ENCODE assay signal across 8 mouse cellular contexts in the genomic region with DNA sequence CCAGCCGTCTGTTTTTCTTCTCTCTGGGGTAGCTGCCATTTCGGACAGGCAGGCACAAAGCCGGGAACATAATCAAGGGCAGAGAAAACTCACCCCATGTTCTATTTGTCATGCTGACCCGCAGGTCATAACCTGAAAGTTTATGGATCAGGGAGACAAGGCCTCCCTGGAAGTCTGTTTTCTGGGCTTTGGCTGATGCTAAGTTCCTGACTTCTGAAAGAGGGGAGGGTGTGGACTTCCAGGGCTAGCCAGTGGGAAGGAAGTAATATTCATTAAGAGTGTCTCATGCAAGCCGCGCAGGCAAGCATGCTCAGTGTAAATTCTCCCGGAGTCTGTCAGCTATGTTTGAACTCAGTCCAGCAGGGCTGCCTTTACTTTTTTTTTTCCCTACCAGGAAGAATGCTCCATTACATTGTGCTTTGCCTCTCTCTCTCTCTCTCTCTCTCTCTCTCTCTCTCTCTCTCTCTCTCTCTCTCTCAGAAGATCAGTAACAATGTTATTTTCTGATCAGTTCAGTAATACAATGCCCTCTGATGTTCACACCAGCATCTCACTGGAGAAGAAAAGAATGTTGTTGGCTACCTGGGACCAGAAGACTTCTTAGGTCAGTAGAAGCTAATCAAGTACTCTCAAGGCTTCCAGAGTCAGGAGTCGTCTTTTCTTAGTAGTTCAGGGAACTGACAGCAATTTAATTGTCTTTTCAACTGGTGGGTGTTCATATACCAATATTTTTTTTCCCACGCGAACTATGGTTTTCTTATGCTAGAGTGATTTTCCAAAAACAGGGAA.
A peak's percentile ranks its signal among the peaks of the same experiment; 100 is the strongest.
DNase-seq lines count a peak whose midpoint lies in the region; ATAC-seq and TF ChIP-seq lines count a peak whose summit lies in the region.

No protein-coding gene starts in this region.

- H3K27me3 ChIP-seq in forebrain, postnatal 0 days (ENCODE audit: insufficient read depth, low read length): no peaks in the 10 kb centered on the region
- H3K27me3 ChIP-seq in hindbrain, embryonic 11.5 days (ENCODE audit: control insufficient read depth, insufficient read depth, low read length): no peaks in the 10 kb centered on the region
- no peaks in the 10 kb centered on the region for H3K27me3 ChIP-seq in limb, embryonic 15.5 days
- H3K27me3 ChIP-seq in neural tube, embryonic 13.5 days: no peaks in the 10 kb centered on the region

- peak overlapping the region; percentile 21 for H3K4me2 ChIP-seq in forebrain, postnatal 0 days (ENCODE audit: low read depth)
- H3K4me2 ChIP-seq in hindbrain, embryonic 11.5 days (replicated peaks; ENCODE audit: low read depth, low read length): peak overlapping the region; percentile 35
- peak overlapping the region; percentile 19; the same call in 1 of the 2 replicates for H3K4me2 ChIP-seq in limb, embryonic 15.5 days
- H3K4me2 ChIP-seq in neural tube, embryonic 13.5 days: peak overlapping the region; percentile 54

- no peak overlapping the region for H3K4me3 ChIP-seq in forebrain, postnatal 0 days (ENCODE audit: low read depth, low read length)
- peak overlapping the region; percentile 9; the same call in 1 of the 2 replicates for H3K4me3 ChIP-seq in hindbrain, embryonic 11.5 days (ENCODE audit: low read depth, low read length)
- 0 out of 2 replicates have a peak overlapping the region, but pooled peaks have one; percentile 9 for H3K4me3 ChIP-seq in limb, embryonic 15.5 days
- H3K4me3 ChIP-seq in neural tube, embryonic 13.5 days: peak overlapping the region; percentile 34

- peak; percentile 17 to 53 for DNase-seq in left cerebral cortex, postnatal 10 days (ENCODE audit: extremely low spot score in 1 of 2, low spot score in 2 of 2)
- no peak for DNase-seq in left cerebral cortex, adult 8-10 months (ENCODE audit: low spot score in 2 of 2)
- peak; percentile 63 for DNase-seq in forebrain, postnatal 0 days
- DNase-seq in hindbrain, embryonic 11.5 days (ENCODE audit: low spot score): peak; percentile 62
- DNase-seq in T-cell, adult 2 months (ENCODE audit: low spot score): no peak
- DNase-seq in cerebellum, adult 18-20 months: no peak

- intact Hi-C loops in left cerebral cortex, postnatal 10 days (cut with DNase I): no loop called here

- H3K4me1 ChIP-seq in forebrain, postnatal 0 days (ENCODE audit: insufficient read depth): peaks cover 21% of the 10 kb centered on the region; the same call in 1 of the 2 replicates
- H3K4me1 ChIP-seq in hindbrain, embryonic 11.5 days (replicated peaks; ENCODE audit: control insufficient read depth, insufficient read depth, low read length): peaks cover 9% of the 10 kb centered on the region
- peaks cover 18% of the 10 kb centered on the region for H3K4me1 ChIP-seq in limb, embryonic 15.5 days
- peaks cover 47% of the 10 kb centered on the region for H3K4me1 ChIP-seq in neural tube, embryonic 13.5 days (replicated peaks)

- H3K9me3 ChIP-seq in forebrain, postnatal 0 days (ENCODE audit: low read length): no peaks in the 10 kb centered on the region
- H3K9me3 ChIP-seq in hindbrain, embryonic 11.5 days (ENCODE audit: control insufficient read depth, low read length): no peaks in the 10 kb centered on the region
- H3K9me3 ChIP-seq in limb, embryonic 15.5 days: no peaks in the 10 kb centered on the region
- H3K9me3 ChIP-seq in neural tube, embryonic 13.5 days: no peaks in the 10 kb centered on the region

- no peaks in the 10 kb centered on the region for H3K36me3 ChIP-seq in forebrain, postnatal 0 days (ENCODE audit: insufficient read depth)
- H3K36me3 ChIP-seq in hindbrain, embryonic 11.5 days (ENCODE audit: control insufficient read depth, insufficient read depth, low read length): 0 out of 2 replicates have a peak, but pooled peaks cover 2% of the 10 kb centered on the region
- no peaks in the 10 kb centered on the region for H3K36me3 ChIP-seq in limb, embryonic 15.5 days
- no peaks in the 10 kb centered on the region for H3K36me3 ChIP-seq in neural tube, embryonic 13.5 days

- peak; percentile 69 for ATAC-seq in forebrain, postnatal 0 days
- ATAC-seq in hindbrain, embryonic 11.5 days (ENCODE audit: low FRiP score): peak; percentile 70
- ATAC-seq in limb, embryonic 15.5 days (ENCODE audit: insufficient number of reproducible peaks, low FRiP score, low TSS enrichment, low read depth): peak; percentile 63; the same call in 1 of the 2 replicates
- ATAC-seq in neural tube, embryonic 13.5 days (ENCODE audit: low read depth): peak; percentile 73; the same call in 1 of the 2 replicates

- TF ChIP-seq CTCF in forebrain, postnatal 0 days (IDR thresholded peaks at IDR 0.05; ENCODE audit: low read depth): no peak

- no peak overlapping the region; the same call in 1 of the 2 replicates for H3K9ac ChIP-seq in forebrain, postnatal 0 days
- H3K9ac ChIP-seq in hindbrain, embryonic 11.5 days (ENCODE audit: low read depth, low read length): peak overlapping the region; percentile 9; the same call in 1 of the 2 replicates
- H3K9ac ChIP-seq in limb, embryonic 15.5 days: no peak overlapping the region
- H3K9ac ChIP-seq in neural tube, embryonic 13.5 days: peak overlapping the region; percentile 56; the same call in 1 of the 2 replicates

- WGBS in forebrain, postnatal 0 days: 11% methylated on average over 10 of the region's 10 CpGs
- WGBS in hindbrain, embryonic 11.5 days: 12% methylated on average over 10 of the region's 10 CpGs
- 19% methylated on average over 10 of the region's 10 CpGs for WGBS in limb, embryonic 15.5 days
- WGBS in neural tube, embryonic 13.5 days: 7% methylated on average over 10 of the region's 10 CpGs

- peak overlapping the region; percentile 55 for H3K27ac ChIP-seq in forebrain, postnatal 0 days (ENCODE audit: low read depth, low read length)
- peak overlapping the region; percentile 84 for H3K27ac ChIP-seq in hindbrain, embryonic 11.5 days (ENCODE audit: low read depth, low read length)
- peak overlapping the region; percentile 82 for H3K27ac ChIP-seq in limb, embryonic 15.5 days
- peak overlapping the region; percentile 86 for H3K27ac ChIP-seq in neural tube, embryonic 13.5 days (replicated peaks)

Comparison
In these comparisons a context has a peak if more than half of its experiments do, and no peak if none do; other contexts are left out.
1. DNase-seq: peak in left cerebral cortex, postnatal 10 days (2 of 2), forebrain, postnatal 0 days (single experiment) and hindbrain, embryonic 11.5 days (single experiment); none in left cerebral cortex, adult 8-10 months (0 of 2), T-cell, adult 2 months (single experiment) and cerebellum, adult 18-20 months (0 of 2).
2. H3K9ac ChIP-seq: peak in hindbrain, embryonic 11.5 days (single experiment) and neural tube, embryonic 13.5 days (single experiment); none in forebrain, postnatal 0 days (single experiment) and limb, embryonic 15.5 days (single experiment).
3. Peak in every context shown above with its lines, with median percentiles within 50 percentile points of each other: ATAC-seq, H3K27ac ChIP-seq and H3K4me2 ChIP-seq.